Mouse (Mus musculus) MEL (cell line): ENCODE results near the gene Foxo3. TPM values are rescaled to one million over a fixed set of nuclear protein-coding genes. Genes with fewer than 3 reads are reported as not detected.

ENCODE experiments used
- DNase-seq: peaks from one replicate; pipeline ENCODE4 v3.0.0; 2011; ENCODE audit warnings: low read depth, low spot score
- H3K27ac ChIP-seq: 2 replicates; pipeline ENCODE4 v1.5.1; 2012; ENCODE audit warnings: low read depth, mild to moderate bottlenecking, control low read depth, low read length, moderate library complexity; ENCODE audit not compliant: control insufficient read depth
- H3K27me3 ChIP-seq, 2 experiments: fragments of 150-350 bp in 1 of 2; sonication (generic) in 1 of 2; 2 replicates each; pipeline ENCODE4 v1.6.1; 2012; ENCODE audit warnings: low read length in 2 of 2, mild to moderate bottlenecking in 2 of 2, improper control_type of control experiment in 1 of 2, moderate library complexity in 1 of 2; ENCODE audit not compliant: insufficient read depth in 2 of 2, control insufficient read depth in 1 of 2
- H3K36me3 ChIP-seq, 2 experiments: 2 replicates each; pipeline ENCODE4 v1.6.1; 2012 to 2014; ENCODE audit warnings: low read length in 2 of 2, improper control_type of control experiment in 1 of 2, inconsistent platforms in 1 of 2, mild to moderate bottlenecking in 1 of 2; ENCODE audit not compliant: insufficient read depth in 2 of 2, control insufficient read depth in 1 of 2
- H3K4me1 ChIP-seq, 2 experiments: fragments of 150-350 bp in 1 of 2; sonication (generic) in 1 of 2; 2 replicates each; pipeline ENCODE4 v1.6.1; 2012; ENCODE audit warnings: low read length in 2 of 2, improper control_type of control experiment in 1 of 2, mild to moderate bottlenecking in 1 of 2; ENCODE audit not compliant: insufficient read depth in 2 of 2, control insufficient read depth in 1 of 2
- H3K4me3 ChIP-seq, 2 experiments: fragments of 150-350 bp in 1 of 2; sonication (generic) in 1 of 2; 2 replicates each; pipeline ENCODE4 v1.5.1; 2012; ENCODE audit warnings: low read depth in 2 of 2, low read length in 2 of 2, mild to moderate bottlenecking in 2 of 2, moderate library complexity in 2 of 2, control low read depth in 1 of 2, improper control_type of control experiment in 1 of 2; ENCODE audit not compliant: control insufficient read depth in 1 of 2, insufficient read depth in 1 of 2
- H3K79me2 ChIP-seq: 2 replicates; pipeline ENCODE4 v1.6.1; 2012; ENCODE audit warnings: mild to moderate bottlenecking, low read length, moderate library complexity; ENCODE audit not compliant: control insufficient read depth, poor library complexity, insufficient read depth
- H3K9ac ChIP-seq: 2 replicates; pipeline ENCODE4 v1.6.1; 2012; ENCODE audit warnings: low read depth, mild to moderate bottlenecking, control low read depth, low read length, moderate library complexity; ENCODE audit not compliant: control insufficient read depth, poor library complexity, severe bottlenecking
- H3K9me3 ChIP-seq: fragments of 150-350 bp; sonication (generic); replicated peaks from 2 replicates; pipeline ENCODE4 v1.6.1; 2012; ENCODE audit warnings: mild to moderate bottlenecking, low read length, improper control_type of control experiment, moderate library complexity; ENCODE audit not compliant: insufficient read depth
- BHLHE40 ChIP-seq: IDR thresholded peaks from 2 replicates; pipeline ENCODE4 v1.6.1; 2012; ENCODE audit warnings: low read depth, mild to moderate bottlenecking, inconsistent platforms, low read length, improper control_type of control experiment, borderline replicate concordance
- CTCF ChIP-seq, 3 experiments: IDR thresholded peaks in 2 of 3; conservative IDR thresholded peaks in 1 of 3; 2 replicates each; pipeline ENCODE4 v1.5.1; 2011 to 2012; ENCODE audit warnings: low read length in 3 of 3, low read depth in 2 of 3, mild to moderate bottlenecking in 2 of 3, improper control_type of control experiment in 1 of 3, inconsistent platforms in 1 of 3, mixed read lengths in 1 of 3, moderate library complexity in 1 of 3; ENCODE audit not compliant: control insufficient read depth in 1 of 3, insufficient read depth in 1 of 3, poor library complexity in 1 of 3, severe bottlenecking in 1 of 3
- E2F4 ChIP-seq: IDR thresholded peaks from 2 replicates; pipeline ENCODE4 v1.6.1; 2011; ENCODE audit warnings: low read depth, low read length, improper control_type of control experiment, borderline replicate concordance
- EP300 ChIP-seq, 2 experiments: IDR thresholded peaks; 2 replicates each; pipeline ENCODE4 v1.6.1; 2011; ENCODE audit warnings: improper control_type of control experiment in 2 of 2, low read length in 2 of 2, low read depth in 1 of 2, mild to moderate bottlenecking in 1 of 2
- JUND ChIP-seq: IDR thresholded peaks from 2 replicates; pipeline ENCODE4 v1.6.1; 2011; ENCODE audit warnings: low read depth, mild to moderate bottlenecking, improper control_type of control experiment, low read length
- MAFK ChIP-seq: IDR thresholded peaks from 2 replicates; pipeline ENCODE4 v1.6.1; 2011; ENCODE audit warnings: low read depth, mild to moderate bottlenecking, low read length, improper control_type of control experiment, borderline replicate concordance
- MEF2A ChIP-seq: IDR thresholded peaks from 2 replicates; pipeline ENCODE4 v1.6.1; 2014; ENCODE audit warnings: low read depth, mild to moderate bottlenecking, inconsistent platforms, low read length, improper control_type of control experiment; ENCODE audit not compliant: poor library complexity, insufficient replicate concordance, severe bottlenecking; ENCODE audit errors: extremely low read depth
- MYC ChIP-seq: IDR thresholded peaks from 2 replicates; pipeline ENCODE4 v1.6.1; 2011; ENCODE audit warnings: low read depth, mild to moderate bottlenecking, low read length, improper control_type of control experiment, moderate library complexity
- NRF1 ChIP-seq: IDR thresholded peaks from 2 replicates; pipeline ENCODE4 v1.6.1; 2014; ENCODE audit warnings: low read depth, mild to moderate bottlenecking, inconsistent platforms, low read length, improper control_type of control experiment, moderate library complexity; ENCODE audit not compliant: poor library complexity, insufficient read depth, severe bottlenecking
- RAD21 ChIP-seq: IDR thresholded peaks from 2 replicates; pipeline ENCODE4 v1.6.1; 2011; ENCODE audit warnings: mild to moderate bottlenecking, low read depth, low read length, improper control_type of control experiment
- RCOR1 ChIP-seq: IDR thresholded peaks from 2 replicates; pipeline ENCODE4 v1.6.1; 2012; ENCODE audit warnings: low read depth, mild to moderate bottlenecking, inconsistent platforms, low read length, improper control_type of control experiment
- TBP ChIP-seq: IDR thresholded peaks from 2 replicates; pipeline ENCODE4 v1.8.0; 2011; ENCODE audit warnings: low read depth, low read length, improper control_type of control experiment
- TCF12 ChIP-seq: IDR thresholded peaks from 2 replicates; pipeline ENCODE4 v1.6.1; 2014; ENCODE audit warnings: low read depth, mild to moderate bottlenecking, inconsistent platforms, low read length, improper control_type of control experiment, moderate library complexity
- ZNF384 ChIP-seq: IDR thresholded peaks from 2 replicates; pipeline ENCODE4 v1.6.1; 2012; ENCODE audit warnings: low read depth, mild to moderate bottlenecking, inconsistent platforms, low read length, improper control_type of control experiment
- polyA plus RNA-seq, 2 experiments: library from polyadenylated mRNA; stranded (reverse) in 1 of 2; unstranded in 1 of 2; fragments of >175 nt in 1 of 2; fragments of >200 nt in 1 of 2; gene quantifications; 2 replicates each; pipeline versions ENCODE4 v1.2.1 to v1.2.4; 2012; ENCODE audit warnings: low replicate concordance in 2 of 2, low read depth in 1 of 2; ENCODE audit not compliant: insufficient read length in 2 of 2, insufficient read depth in 1 of 2, missing spikeins in 1 of 2
- total RNA-seq: library from RNA; depleted of rRNA; stranded (reverse); fragments of 300-350 nt; gene quantifications from 2 replicates; pipeline ENCODE4 v1.2.3, GENCODE M21; 2012

The Foxo3 gene
- total and polyA plus RNA-seq, 3 experiments: 21.0 to 103 (median 27.2) TPM

GRCm38 (mm10) chr10:42211407-42211806 is 65.1 kb downstream of the Foxo3 start (continued):
- TF ChIP-seq BHLHE40: no peak

GRCm38 (mm10) chr10:42210641-42211040 is 65.9 kb downstream of the Foxo3 start:
- Histone ChIP-seq H3K4me1 (no peaks in the 10 kb centered on the region), H3K27me3 (no peaks in the 10 kb centered on the region), H3K4me3 (no peak overlapping the region), H3K9ac (no peak overlapping the region), H3K36me3 (no peaks in the 10 kb centered on the region; a peak in 1 of 4 replicates), H3K9me3 (no peaks in the 10 kb centered on the region), H3K79me2 (peaks cover 4% of the 10 kb centered on the region; the same call in 1 of the 2 replicates), H3K27ac (no peak overlapping the region)
- TF ChIP-seq MEF2A (no peak), E2F4 (no peak), CTCF (IDR thresholded peaks at IDR 0.05 in 2 of 3, conservative IDR thresholded peaks at IDR 0.05 in 1 of 3; ENCODE audit: control insufficient read depth in 1 of 3, insufficient read depth in 1 of 3, low read depth in 2 of 3, low read length in 3 of 3, poor library complexity in 1 of 3, severe bottlenecking in 1 of 3) (no peak), ZNF384 (no peak), MAFK (no peak), RCOR1 (no peak), JUND (no peak), TCF12 (no peak)
- no peak for DNase-seq

- Histone ChIP-seq H3K4me3 (no peak overlapping the region), H3K79me2 (peaks cover 4% of the 10 kb centered on the region; the same call in 1 of the 2 replicates), H3K9ac (no peak overlapping the region), H3K4me1 (no peaks in the 10 kb centered on the region), H3K9me3 (no peaks in the 10 kb centered on the region), H3K36me3 (no peaks in the 10 kb centered on the region; a peak in 1 of 4 replicates), H3K27me3 (no peaks in the 10 kb centered on the region), H3K27ac (no peak overlapping the region)
- TF ChIP-seq MYC (no peak), TBP (no peak), EP300 (IDR thresholded peaks at IDR 0.05; ENCODE audit: low read depth in 1 of 2, low read length in 2 of 2) (no peak), NRF1 (no peak), RAD21 (no peak), MAFK (no peak)
- no peak for DNase-seq
These were observed 66.7 kb downstream of the Foxo3 start for GRCm38 (mm10) chr10:42209809-42210208.
